Mouse (Mus musculus) 416B (cell line): Measurements from ENCODE around the gene Ltbp1.

Experiments
- DNase-seq: peaks from one replicate; pipeline ENCODE4 v3.0.0; 2011; ENCODE audit warnings: low read depth

Gene Ltbp1

GRCm38 (mm10) chr17:75300908-75301307, 295.5 kb downstream of the Ltbp1 start:
- DNase-seq: no peak

DNA sequence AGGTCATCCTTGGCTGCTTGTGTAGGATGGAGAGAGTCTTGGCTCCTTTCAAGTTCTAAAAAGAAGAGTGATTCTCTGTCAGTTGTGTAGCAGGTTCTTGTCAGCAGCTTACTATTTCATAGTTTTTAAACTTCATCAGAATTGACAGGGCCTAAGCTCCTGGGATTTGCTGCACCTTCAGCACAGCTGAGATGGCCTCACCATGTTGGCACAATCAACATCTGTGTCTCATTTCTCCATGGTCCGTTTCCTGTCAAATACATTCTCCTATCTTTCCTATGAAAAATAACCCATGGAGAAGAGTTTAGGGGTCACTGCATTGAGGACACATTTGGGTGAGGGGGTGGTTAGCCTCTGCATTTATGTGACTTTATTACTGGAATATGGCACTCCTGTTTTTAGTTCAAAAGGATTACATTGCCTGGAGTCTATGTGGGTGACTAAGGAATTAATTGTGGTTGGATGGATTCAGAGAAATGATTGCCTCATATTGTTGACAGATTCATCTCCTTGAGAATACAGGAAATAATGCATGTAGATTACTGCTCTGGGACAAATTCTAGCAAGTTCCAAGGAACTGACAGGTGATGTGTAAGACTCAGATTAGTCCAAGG, 299.5 kb downstream of the Ltbp1 start:
- no peak for DNase-seq

DNA sequence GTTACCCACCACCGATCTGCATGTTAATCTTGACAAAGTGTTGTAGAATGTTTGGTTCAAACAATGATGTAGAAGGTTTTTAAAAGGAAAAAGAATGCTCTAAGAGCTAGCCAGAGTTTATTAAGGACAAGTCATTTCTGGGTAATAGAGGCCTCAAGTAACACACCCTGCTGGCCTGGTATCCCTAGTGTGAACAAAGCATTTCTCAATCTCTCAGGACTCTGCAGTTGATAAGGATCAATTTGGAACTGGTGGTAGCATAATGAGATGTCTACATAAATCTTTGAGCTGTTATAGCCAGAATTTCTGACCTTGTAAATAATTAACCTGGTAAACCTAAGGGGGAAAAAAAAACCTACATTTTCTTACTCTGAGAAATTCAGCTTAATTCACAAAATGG, 300.3 kb downstream of the Ltbp1 start:
- no peak for DNase-seq

- DNase-seq: no peak
Observed at GRCm38 (mm10) chr17:75307070-75308011, 302.0 kb downstream of the Ltbp1 start.

- no peak for DNase-seq
Observed at GRCm38 (mm10) chr17:75317106-75317505, 311.7 kb downstream of the Ltbp1 start.

GRCm38 (mm10) chr17:75323229-75323628, 317.9 kb downstream of the Ltbp1 start:
- no peak for DNase-seq

DNA sequence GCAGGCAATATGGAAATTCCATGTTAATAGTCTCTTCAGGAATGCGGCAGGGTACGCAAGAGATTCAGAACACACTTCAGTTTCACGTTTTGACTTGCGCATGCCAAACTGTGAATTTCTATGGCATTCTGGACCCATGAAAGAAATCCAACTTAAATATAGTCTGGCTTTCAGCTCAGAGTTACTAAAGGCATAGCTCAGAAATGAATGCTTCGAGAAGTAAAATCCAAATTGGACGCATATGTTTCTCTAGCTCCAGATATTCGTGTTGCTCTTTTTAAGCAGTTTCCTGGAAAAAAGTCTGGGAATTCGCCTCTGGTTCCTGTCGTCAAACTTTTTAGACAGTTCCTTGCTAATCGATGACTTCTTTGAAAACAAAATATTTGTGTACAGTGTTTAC, 318.4 kb downstream of the Ltbp1 start:
- DNase-seq: no peak

GRCm38 (mm10) chr17:75328102-75328639, 322.8 kb downstream of the Ltbp1 start:
- DNase-seq: no peak

- DNase-seq: no peak
Observed at GRCm38 (mm10) chr17:75330366-75330765, 325.0 kb downstream of the Ltbp1 start.

DNA sequence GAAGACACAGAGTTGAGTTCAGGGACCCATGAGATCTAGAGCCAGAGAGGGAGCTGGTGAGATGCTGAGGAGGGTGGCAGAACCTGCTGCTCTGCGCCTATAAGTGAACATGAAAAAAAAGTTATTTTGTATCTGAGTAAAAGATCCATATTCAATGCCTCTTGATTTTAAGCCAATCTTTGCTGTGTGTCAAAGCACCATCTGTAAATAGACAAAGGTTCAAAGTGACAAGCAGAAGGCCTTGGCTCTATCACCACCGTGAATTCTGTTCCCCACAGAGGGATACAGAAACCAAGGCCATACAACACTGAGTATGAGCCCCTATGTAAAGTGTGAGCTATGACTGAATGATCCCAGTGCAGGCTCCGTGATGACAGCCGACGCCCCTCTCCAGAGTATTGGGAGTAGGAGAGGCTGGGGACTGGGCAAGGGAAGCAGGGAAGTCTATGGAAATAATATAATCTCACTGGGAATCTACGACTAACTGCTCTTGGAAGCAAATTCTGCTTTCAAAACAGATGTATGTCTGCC, 326.1 kb downstream of the Ltbp1 start:
- DNase-seq: no peak

GRCm38 (mm10) chr17:75332289-75332688, 326.9 kb downstream of the Ltbp1 start:
- DNase-seq: no peak

GRCm38 (mm10) chr17:75333011-75333410, 327.6 kb downstream of the Ltbp1 start:
- no peak for DNase-seq

- no peak for DNase-seq
Observed at GRCm38 (mm10) chr17:75333759-75334158, 328.4 kb downstream of the Ltbp1 start.

DNA sequence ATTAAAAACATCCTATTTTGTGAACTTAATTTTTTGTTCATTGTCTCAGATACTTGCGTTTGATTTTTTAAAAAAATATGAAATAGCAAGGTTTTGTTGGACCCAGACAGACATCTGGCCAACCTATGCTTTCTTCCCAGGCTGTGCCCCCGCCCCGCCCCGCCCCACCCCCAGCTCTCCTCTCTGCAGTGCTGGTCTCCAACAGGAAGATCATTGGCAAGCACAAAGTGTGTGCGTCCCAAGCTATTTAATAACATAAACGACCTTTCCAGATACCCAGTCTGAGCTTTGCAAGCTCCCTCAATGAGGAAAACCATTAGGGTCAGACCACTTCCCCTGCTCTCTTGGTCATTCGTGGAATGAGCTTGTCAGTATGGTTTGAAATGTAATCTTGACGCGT, 330.3 kb downstream of the Ltbp1 start:
- no peak for DNase-seq

DNA sequence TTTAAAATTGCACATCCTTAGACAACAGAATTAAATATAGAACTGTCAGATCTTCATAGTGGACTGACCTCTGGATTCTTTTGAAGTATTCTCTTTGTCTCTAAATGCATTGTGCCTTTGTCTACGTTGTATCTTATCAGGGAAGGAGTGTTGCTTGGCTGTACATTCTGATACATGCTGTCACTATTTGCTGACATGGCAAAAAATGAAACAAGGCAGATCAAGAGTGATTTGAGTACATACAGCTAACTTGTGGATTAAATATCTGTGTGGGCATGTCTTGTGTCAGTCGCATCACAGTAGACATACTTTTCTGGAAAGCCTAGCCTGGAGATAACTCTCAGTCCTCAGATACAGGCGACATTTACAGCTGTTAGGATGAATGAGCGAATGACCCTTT, 335.9 kb downstream of the Ltbp1 start:
- no peak for DNase-seq

- DNase-seq: no peak
Observed at GRCm38 (mm10) chr17:75345116-75345515, 339.7 kb downstream of the Ltbp1 start.

- no peak for DNase-seq
Observed at GRCm38 (mm10) chr17:75347414-75347813, 342.0 kb downstream of the Ltbp1 start.

GRCm38 (mm10) chr17:75349109-75349508, 343.7 kb downstream of the Ltbp1 start:
- peak; percentile 16 for DNase-seq

DNA sequence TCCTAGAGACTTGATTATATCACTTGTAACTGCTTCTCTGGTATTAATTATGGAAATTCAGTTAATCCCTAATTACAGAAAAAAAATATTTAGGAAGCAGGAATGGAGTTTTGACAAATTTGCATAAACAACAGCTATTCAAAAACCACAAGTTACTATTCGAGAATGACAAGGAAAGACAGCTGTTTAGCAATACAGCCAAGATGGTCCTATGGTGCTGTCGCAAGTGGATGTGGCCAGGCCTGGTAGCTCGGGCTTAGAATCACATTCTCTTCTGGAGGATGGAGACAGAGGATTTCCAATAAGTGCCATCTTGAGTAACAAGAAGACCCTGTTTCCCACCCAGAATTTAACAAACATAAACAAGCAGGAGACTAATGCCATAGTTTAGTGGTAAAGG, 344.2 kb downstream of the Ltbp1 start:
- no peak for DNase-seq

GRCm38 (mm10) chr17:75353323-75353722, 348.0 kb downstream of the Ltbp1 start:
- DNase-seq: no peak

DNA sequence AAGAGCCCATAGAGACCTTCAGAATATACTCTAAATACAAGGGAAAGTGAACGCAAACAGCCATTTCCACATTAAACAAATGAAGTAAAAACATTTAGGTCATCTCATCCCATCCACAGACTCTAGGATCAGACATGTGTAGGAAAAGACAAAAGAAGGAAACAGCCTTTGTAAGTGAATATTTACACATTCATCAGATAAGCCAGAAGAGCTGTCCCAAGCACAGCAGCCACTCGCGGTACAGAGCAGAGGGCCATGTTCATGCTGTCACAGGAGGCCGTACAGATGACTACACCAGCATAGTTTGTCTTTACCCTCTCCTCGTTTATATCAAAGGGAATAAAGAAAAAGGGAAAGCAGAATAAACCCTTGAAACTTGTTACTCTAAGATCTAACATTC, 350.1 kb downstream of the Ltbp1 start:
- no peak for DNase-seq

DNA sequence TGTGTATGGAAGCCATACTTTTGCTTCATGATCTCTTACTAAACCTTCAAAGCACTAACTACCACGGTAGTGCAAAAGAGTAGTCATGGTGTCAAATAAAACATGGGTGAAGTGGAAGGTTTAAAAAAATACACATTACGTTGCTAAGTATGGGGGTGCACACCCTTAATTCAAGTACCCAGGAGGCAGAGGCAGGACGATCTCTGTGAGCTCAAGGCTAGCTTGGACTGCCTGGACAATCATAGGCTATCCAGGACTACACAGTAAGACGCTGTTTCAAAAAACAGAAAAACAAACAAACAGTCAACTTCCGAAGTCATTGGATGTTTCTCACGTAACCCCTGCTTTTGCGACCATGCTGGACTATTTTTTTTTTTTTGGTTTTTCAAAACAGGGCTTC, 354.7 kb downstream of the Ltbp1 start:
- DNase-seq: no peak

GRCm38 (mm10) chr17:75366332-75366731, 361.0 kb downstream of the Ltbp1 start:
- DNase-seq: no peak
